Mouse (Mus musculus) intestine, embryonic 16.5 days (tissue): ENCODE measurements at regions not wholly inside any gene's neighbourhood (a gene's known extent, or its start where the extent isn't known, plus 50 kb on each side); places are given as distances from the start of the nearest gene placed in this dataset.

Source experiments
- ATAC-seq: fragments of 200-750 bp; cut with Nextera tagmentation; 2 replicates; pipeline ENCODE4 v1.8.0; 2017; ENCODE audit warnings: moderate TSS enrichment, moderate library complexity
- H3K27ac ChIP-seq: fragments of 300-500 bp; sonication (generic); 2 replicates; pipeline ENCODE4 v1.5.1; 2014; ENCODE audit warnings: mild to moderate bottlenecking, low read length
- H3K27me3 ChIP-seq: fragments of 300-500 bp; sonication (generic); replicated peaks from 2 replicates; pipeline ENCODE4 v1.6.1; 2014; ENCODE audit warnings: low read length, control low read depth, mixed read lengths; ENCODE audit not compliant: control insufficient read depth, insufficient read depth
- H3K36me3 ChIP-seq: fragments of 300-500 bp; sonication (generic); 2 replicates; pipeline ENCODE4 v1.6.1; 2014; ENCODE audit warnings: low read length, control low read depth; ENCODE audit not compliant: control insufficient read depth, insufficient read depth
- H3K4me1 ChIP-seq: fragments of 300-500 bp; sonication (generic); 2 replicates; pipeline ENCODE4 v1.6.1; 2014; ENCODE audit warnings: low read length, control low read depth, mixed read lengths; ENCODE audit not compliant: control insufficient read depth, insufficient read depth
- H3K4me2 ChIP-seq: fragments of 300-500 bp; sonication (generic); 2 replicates; pipeline ENCODE4 v1.6.1; 2014; ENCODE audit warnings: low read depth, low read length, control low read depth
- H3K4me3 ChIP-seq: fragments of 300-500 bp; sonication (generic); 2 replicates; pipeline ENCODE4 v1.5.1; 2014; ENCODE audit warnings: mild to moderate bottlenecking, low read length
- H3K9ac ChIP-seq: fragments of 300-500 bp; sonication (generic); 2 replicates; pipeline ENCODE4 v1.6.1; 2014; ENCODE audit warnings: low read depth, low read length
- H3K9me3 ChIP-seq: fragments of 300-500 bp; sonication (generic); 2 replicates; pipeline ENCODE4 v1.6.1; 2016; ENCODE audit warnings: low read length, control low read depth; ENCODE audit not compliant: control insufficient read depth
- WGBS: fragments of 180-500 bp; shearing (Covaris S2); extraction: QIAGEN DNeasy Blood & Tissue Kit; methylation state at CpG from one replicate; pipeline ENCODE4 v1.1.7; 2014; 5-methylcytosine and 5-hydroxymethylcytosine counted together

DNA sequence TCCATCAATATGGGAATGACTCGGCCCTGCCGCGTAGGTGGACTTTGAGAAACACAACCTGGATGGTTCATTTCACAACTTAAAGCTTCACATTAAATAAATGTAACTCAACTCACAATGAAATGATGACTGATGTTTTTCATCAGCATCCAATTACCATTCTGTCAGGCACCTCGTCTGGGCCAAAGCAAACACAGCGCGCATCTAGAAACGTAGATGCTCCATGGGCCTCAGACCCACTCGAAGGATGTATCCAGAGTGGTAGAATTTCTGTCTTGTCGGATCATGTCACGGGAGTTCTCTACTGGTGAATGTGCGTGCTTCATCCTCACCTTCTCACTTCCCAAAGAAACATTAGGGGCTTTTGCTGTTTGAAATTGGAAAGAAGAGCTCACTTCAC lies 127.0 kb upstream of the Lrig3 start:
- H3K9ac ChIP-seq = no peak overlapping the region
- no peaks in the 10 kb centered on the region for H3K9me3 ChIP-seq
- no peak overlapping the region for H3K4me3 ChIP-seq
- WGBS = 77% methylated on average over 11 of the region's 11 CpGs
- H3K27me3 ChIP-seq = no peaks in the 10 kb centered on the region; the same call in 1 of the 2 replicates
- H3K27ac ChIP-seq = no peak overlapping the region
- no peak overlapping the region for H3K4me2 ChIP-seq
- H3K4me1 ChIP-seq = no peaks in the 10 kb centered on the region
- H3K36me3 ChIP-seq = no peaks in the 10 kb centered on the region
- no peak for ATAC-seq

DNA sequence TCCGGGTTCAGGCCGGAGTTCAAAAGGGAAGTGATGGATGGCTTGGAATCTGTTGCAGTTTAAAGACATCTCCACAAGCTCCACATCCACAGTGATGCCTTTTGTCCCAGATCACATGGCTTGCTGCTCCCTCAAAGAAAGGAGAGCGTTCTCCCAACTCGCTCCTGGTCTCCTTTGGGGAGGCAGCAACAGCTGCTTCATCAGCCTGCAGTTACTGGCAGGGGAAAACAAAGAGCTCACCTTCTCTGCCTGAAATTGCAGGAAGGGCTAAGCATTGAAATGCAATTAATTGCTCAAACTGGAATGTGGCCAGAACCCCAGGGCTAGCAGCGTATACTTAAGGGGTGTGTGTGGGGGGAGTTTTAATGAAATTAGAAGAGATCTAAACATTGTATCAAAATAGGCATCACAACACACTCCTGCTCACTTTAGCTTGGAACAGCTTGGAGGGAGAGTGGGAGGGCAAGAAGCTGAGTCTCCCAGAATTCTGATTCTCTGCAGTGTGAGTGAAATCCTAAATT lies 126.3 kb upstream of the Lrig3 start:
- 39% methylated on average over 5 of the region's 5 CpGs for WGBS
- H3K4me2 ChIP-seq = no peak overlapping the region

DNA sequence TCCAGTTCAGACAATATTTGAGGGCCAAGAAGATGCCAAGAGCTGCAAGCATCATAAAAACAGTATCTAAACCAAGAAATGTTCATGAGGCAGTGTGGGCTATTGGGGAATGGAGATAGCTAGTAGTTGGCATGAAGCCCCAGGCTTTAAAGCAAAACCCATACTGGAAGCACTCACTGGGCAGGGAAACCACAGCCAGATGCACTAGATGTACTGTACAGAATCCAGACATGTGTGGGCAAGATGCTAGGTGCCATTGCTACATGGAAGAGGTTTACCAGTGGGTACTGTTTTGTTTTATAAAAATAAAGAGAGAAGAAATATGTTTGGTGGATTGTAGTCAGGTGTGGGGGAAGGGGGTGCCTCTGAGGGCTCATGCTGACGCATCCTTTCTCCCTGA lies 125.6 kb upstream of the Lrig3 start:
- no peak overlapping the region for H3K9ac ChIP-seq
- H3K36me3 ChIP-seq = no peaks in the 10 kb centered on the region
- ATAC-seq = no peak
- 87% methylated on average over 1 of the region's 1 CpGs for WGBS
- H3K27ac ChIP-seq = no peak overlapping the region
- peaks cover 3% of the 10 kb centered on the region; the same call in 1 of the 2 replicates for H3K4me1 ChIP-seq
- H3K9me3 ChIP-seq = no peaks in the 10 kb centered on the region
- H3K4me3 ChIP-seq = no peak overlapping the region
- no peaks in the 10 kb centered on the region; the same call in 1 of the 2 replicates for H3K27me3 ChIP-seq
- no peak overlapping the region for H3K4me2 ChIP-seq

More for the DNA sequence above, 126.3 kb upstream of the Lrig3 start:
- no peak for ATAC-seq
- no peak overlapping the region for H3K4me3 ChIP-seq
- no peaks in the 10 kb centered on the region for H3K36me3 ChIP-seq
- no peak overlapping the region for H3K9ac ChIP-seq
- no peak overlapping the region for H3K27ac ChIP-seq
- H3K27me3 ChIP-seq = no peaks in the 10 kb centered on the region; the same call in 1 of the 2 replicates
- no peaks in the 10 kb centered on the region for H3K9me3 ChIP-seq
- H3K4me1 ChIP-seq = no peaks in the 10 kb centered on the region

DNA sequence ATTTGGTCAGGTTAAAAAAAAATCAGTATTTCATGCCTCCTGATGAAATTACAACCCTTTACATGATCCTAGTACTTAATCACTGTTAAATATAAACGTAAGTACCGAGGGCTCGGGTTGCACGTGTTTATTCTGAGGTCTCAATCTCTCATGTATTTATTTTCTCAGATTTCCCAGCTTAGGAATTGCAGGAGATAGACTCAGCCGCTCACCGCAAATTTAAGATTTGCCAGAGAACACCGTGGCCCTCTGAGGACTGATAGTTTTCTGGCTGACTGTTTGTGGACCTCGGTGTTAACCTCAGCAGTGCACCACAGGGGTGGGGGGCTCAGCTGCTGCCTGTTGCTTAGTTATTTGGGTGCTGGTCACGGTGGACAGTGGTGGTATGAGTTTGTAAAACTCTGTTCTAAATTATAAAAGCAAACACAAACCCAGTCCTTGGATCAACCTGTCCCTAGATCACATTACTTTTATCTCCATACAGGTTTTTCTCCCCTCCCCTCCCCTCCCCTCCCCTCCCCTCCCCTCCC lies 121.6 kb upstream of the Lrig3 start:
- no peak overlapping the region for H3K4me2 ChIP-seq
- H3K9me3 ChIP-seq = no peaks in the 10 kb centered on the region
- no peak overlapping the region for H3K4me3 ChIP-seq
- H3K27ac ChIP-seq = no peak overlapping the region
- H3K9ac ChIP-seq = no peak overlapping the region
- no peaks in the 10 kb centered on the region for H3K36me3 ChIP-seq
- ATAC-seq = no peak
- WGBS = 31% methylated on average over 9 of the region's 9 CpGs
- no peaks in the 10 kb centered on the region; the same call in 1 of the 2 replicates for H3K27me3 ChIP-seq
- peaks cover 3% of the 10 kb centered on the region; the same call in 1 of the 2 replicates for H3K4me1 ChIP-seq

DNA sequence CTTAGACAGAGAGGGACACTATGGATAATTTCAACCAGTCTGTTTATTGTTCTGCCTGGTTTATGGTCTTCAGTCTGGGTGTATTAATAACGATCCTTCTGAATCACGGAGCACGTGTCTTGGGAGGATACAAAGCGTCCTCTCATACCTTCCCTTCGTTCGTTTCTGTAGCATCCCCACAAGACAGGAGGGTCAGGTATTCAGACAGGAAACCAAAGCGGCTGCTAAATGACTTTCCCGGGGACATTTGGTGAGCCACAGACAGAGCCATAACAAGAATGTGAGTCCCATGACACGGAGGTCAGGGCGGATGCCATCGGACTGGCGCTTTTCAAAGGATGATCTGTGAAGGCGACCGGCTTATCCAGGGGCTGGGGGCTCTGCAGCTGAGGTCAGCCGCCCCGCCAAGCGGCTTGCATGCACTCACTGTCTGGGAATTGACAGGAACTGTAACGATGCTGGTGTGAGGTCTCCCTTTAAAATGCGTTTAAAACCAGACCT lies 120.9 kb upstream of the Lrig3 start:
- Histone ChIP-seq H3K9me3 (no peaks in the 10 kb centered on the region), H3K4me3 (peak overlapping the region; percentile 26; the same call in 1 of the 2 replicates), H3K36me3 (no peaks in the 10 kb centered on the region), H3K4me2 (peak overlapping the region; percentile 53), H3K27me3 (no peaks in the 10 kb centered on the region; the same call in 1 of the 2 replicates), H3K4me1 (peaks cover 3% of the 10 kb centered on the region; the same call in 1 of the 2 replicates), H3K9ac (peak overlapping the region; percentile 44; the same call in 1 of the 2 replicates), H3K27ac (no peak overlapping the region)
- 8% methylated on average over 19 of the region's 19 CpGs for WGBS
- peak; percentile 84 for ATAC-seq

DNA sequence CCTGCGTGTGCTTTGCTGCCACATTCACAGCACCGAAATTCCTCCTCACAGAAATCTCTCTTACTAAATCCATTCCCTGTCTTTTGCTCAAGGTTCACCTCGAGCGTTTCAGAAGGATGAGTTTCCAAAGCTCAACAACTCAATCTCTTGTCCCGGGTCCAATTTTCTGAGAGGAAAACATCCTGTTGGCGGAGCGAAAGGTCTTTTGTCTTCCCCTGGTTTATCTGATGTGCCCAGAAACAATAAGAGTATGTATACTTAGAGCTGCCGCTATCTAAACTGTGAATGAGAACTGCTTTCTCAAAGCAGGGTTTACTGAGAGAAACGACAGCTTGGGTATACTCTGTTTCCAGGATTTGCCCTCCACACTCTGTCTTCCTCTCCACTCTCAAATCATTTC lies 115.6 kb upstream of the Lrig3 start:
- 27% methylated on average over 9 of the region's 9 CpGs for WGBS
- ATAC-seq = no peak
- Histone ChIP-seq H3K36me3 (no peaks in the 10 kb centered on the region), H3K4me2 (no peak overlapping the region), H3K4me3 (no peak overlapping the region), H3K27me3 (no peaks in the 10 kb centered on the region), H3K9me3 (no peaks in the 10 kb centered on the region), H3K4me1 (no peaks in the 10 kb centered on the region), H3K9ac (no peak overlapping the region), H3K27ac (no peak overlapping the region)

DNA sequence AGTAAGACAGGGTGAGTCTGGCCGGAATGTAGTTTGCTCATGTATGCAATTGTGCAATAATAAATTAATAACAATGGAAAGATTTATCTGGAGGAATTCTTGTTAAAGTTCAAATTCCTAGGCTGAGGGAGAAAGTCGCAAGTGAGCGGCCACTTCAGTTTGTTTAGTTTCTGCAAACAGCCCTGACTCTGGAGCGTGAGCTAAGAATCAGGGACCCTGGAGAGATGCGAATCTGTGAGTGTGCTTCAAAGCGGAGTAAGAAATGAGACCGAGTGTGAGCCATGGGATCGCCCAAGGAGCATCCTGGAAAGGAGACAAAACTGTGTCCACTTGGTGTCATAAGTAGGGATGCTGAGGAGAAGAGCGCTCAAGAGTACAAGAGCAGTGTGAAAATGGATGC lies 104.2 kb upstream of the Lrig3 start:
- no peak overlapping the region for H3K27ac ChIP-seq
- peaks cover 2% of the 10 kb centered on the region; the same call in 1 of the 2 replicates for H3K4me1 ChIP-seq
- no peaks in the 10 kb centered on the region for H3K9me3 ChIP-seq
- no peak overlapping the region for H3K9ac ChIP-seq
- no peaks in the 10 kb centered on the region for H3K27me3 ChIP-seq
- H3K4me3 ChIP-seq = no peak overlapping the region
- H3K4me2 ChIP-seq = no peak overlapping the region
- no peaks in the 10 kb centered on the region for H3K36me3 ChIP-seq
- WGBS = 53% methylated on average over 9 of the region's 9 CpGs
- no peak for ATAC-seq

DNA sequence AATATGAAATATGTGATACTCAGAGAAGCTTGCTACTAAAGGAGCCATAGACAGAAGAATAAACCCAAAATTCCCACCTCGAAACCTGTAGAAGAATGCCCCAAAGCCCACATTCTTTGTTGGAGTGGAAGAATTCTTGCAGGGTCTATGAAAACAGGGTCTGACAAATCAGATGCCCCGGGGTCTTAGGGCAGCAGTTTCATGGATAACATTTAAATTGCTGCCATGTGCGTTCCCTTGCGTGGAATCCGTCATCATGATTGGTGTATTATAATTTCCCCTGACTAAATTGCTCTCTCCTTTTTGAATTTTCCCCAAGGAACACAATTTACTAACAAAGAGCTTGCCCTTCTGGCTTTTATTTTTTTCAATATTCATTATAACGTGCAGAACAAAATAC lies 99.6 kb upstream of the Lrig3 start:
- ATAC-seq = no peak
- Histone ChIP-seq H3K27me3 (no peaks in the 10 kb centered on the region), H3K27ac (no peak overlapping the region), H3K4me3 (no peak overlapping the region), H3K9ac (no peak overlapping the region), H3K4me1 (peaks cover 2% of the 10 kb centered on the region; the same call in 1 of the 2 replicates), H3K4me2 (no peak overlapping the region), H3K9me3 (no peaks in the 10 kb centered on the region), H3K36me3 (no peaks in the 10 kb centered on the region)
- WGBS = 85% methylated on average over 6 of the region's 6 CpGs

DNA sequence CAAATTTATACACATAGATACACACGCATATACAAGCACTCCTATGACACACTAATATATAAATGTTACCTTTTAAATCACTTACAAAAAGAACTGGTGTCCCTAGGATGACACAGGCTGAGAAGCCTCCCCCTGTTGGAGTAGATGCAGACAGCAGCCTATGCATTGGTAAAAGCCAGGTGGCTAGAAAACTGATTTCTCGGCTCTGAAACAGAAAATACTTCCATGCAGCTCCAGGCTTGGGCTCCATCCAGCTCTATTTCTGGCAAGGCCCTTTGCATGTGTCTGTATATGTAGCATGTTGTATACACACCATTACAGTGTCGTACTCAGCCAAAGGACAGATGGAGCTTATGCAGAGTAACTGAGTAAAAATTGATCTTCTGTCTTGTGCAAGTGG lies 81.4 kb upstream of the Lrig3 start:
- H3K36me3 ChIP-seq = no peaks in the 10 kb centered on the region
- ATAC-seq = no peak
- H3K9ac ChIP-seq = no peak overlapping the region
- no peak overlapping the region for H3K4me3 ChIP-seq
- no peak overlapping the region for H3K4me2 ChIP-seq
- no peak overlapping the region for H3K27ac ChIP-seq
- H3K27me3 ChIP-seq = no peaks in the 10 kb centered on the region
- H3K4me1 ChIP-seq = no peaks in the 10 kb centered on the region
- 72% methylated on average over 3 of the region's 3 CpGs for WGBS
- H3K9me3 ChIP-seq = no peaks in the 10 kb centered on the region

DNA sequence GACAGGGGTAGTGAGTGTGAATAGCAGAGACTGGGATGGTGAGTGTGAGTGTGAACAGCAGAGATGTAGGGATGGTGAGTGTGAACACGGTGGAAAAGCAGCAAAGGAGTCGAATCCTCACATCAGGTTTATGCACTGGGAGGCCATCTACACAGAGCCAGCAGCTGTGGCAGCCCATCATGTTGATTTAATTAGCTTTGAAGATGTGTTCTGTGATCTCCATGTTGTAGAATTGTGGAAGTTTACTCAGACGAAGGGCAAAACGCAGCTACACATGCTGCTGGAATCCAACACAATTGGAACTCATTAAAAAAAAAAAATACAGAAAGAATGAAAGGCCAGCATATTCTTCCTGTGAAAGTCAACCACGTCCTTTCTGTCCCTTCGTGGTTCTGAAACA lies 80.2 kb upstream of the Lrig3 start:
- Histone ChIP-seq H3K4me3 (no peak overlapping the region), H3K9ac (no peak overlapping the region), H3K27ac (no peak overlapping the region), H3K4me2 (no peak overlapping the region), H3K36me3 (no peaks in the 10 kb centered on the region), H3K27me3 (no peaks in the 10 kb centered on the region), H3K4me1 (no peaks in the 10 kb centered on the region), H3K9me3 (no peaks in the 10 kb centered on the region)
- 60% methylated on average over 6 of the region's 6 CpGs for WGBS
- no peak for ATAC-seq
